In genomic region chr15:101376776-101377061, GRCm38 (mm10) we compare ENCODE assay signal across 23 mouse cellular contexts. TPM values are rescaled to one million over a fixed set of nuclear protein-coding genes. Genes with fewer than 3 reads are reported as not detected.
A peak's percentile ranks its signal among the peaks of the same experiment; 100 is the strongest.
DNase-seq lines count a peak whose midpoint lies in the region; ATAC-seq and TF ChIP-seq lines count a peak whose summit lies in the region.
"Had no signal": no experiment of that assay in that cellular context is flagged by ENCODE, and none has a peak within 500 bp of the region (broad histone marks: within the 10 kb centered on the region; RNA-seq: fewer than 3 reads in every experiment).

No protein-coding gene starts in this region.

- TF ChIP-seq CTCF in gastrocnemius, adult 2 months (IDR thresholded peaks at IDR 0.05): no peak

- H3K4me1 ChIP-seq in kidney, embryonic 16.5 days (ENCODE audit: insufficient read depth, low read length): peaks cover 43% of the 10 kb centered on the region
- H3K4me1 ChIP-seq in midbrain, embryonic 15.5 days: no peaks in the 10 kb centered on the region
- H3K4me1 ChIP-seq: limb, embryonic 12.5 days had no signal

- intact Hi-C loops in gastrocnemius, adult 2 months (cut with DNase I): no loop called here
- intact Hi-C loops in gastrocnemius, postnatal 36 days (cut with DNase I): no loop called here

- H3K27ac ChIP-seq in gastrocnemius, adult 2 months: 0 out of 2 replicates have a peak overlapping the region, but pooled peaks have one; percentile 10
- peak overlapping the region; percentile 64 for H3K27ac ChIP-seq in kidney, embryonic 16.5 days (ENCODE audit: low read length)
- no peak overlapping the region for H3K27ac ChIP-seq in midbrain, embryonic 15.5 days
- H3K27ac ChIP-seq: embryonic facial prominence, embryonic 15.5 days; heart, embryonic 15.5 days; hindbrain, embryonic 15.5 days; limb, embryonic 12.5 days had no signal

- no peaks in the 10 kb centered on the region for H3K9me3 ChIP-seq in kidney, embryonic 16.5 days (ENCODE audit: low read length)
- no peaks in the 10 kb centered on the region for H3K9me3 ChIP-seq in midbrain, embryonic 15.5 days
- H3K9me3 ChIP-seq: embryonic facial prominence, embryonic 15.5 days; heart, embryonic 15.5 days; hindbrain, embryonic 15.5 days; limb, embryonic 12.5 days had no signal

- DNase-seq in gastrocnemius, adult 2 months: peak; percentile 21
- no peak for DNase-seq in gastrocnemius, postnatal 36 days
- peak; percentile 35 for DNase-seq in kidney, adult 18-20 months
- peak; percentile 54 to 74 for DNase-seq in kidney, postnatal 4 days
- no peak for DNase-seq in embryo, embryonic 11 days
- DNase-seq: adrenal gland, postnatal 25 days; gastrocnemius, postnatal 14 days; liver, postnatal 0 days; right cerebral cortex, postnatal 25 days; spleen, adult 18-20 months had no signal

- H3K36me3 ChIP-seq in kidney, embryonic 16.5 days (ENCODE audit: insufficient read depth, low read length): no peaks in the 10 kb centered on the region
- no peaks in the 10 kb centered on the region for H3K36me3 ChIP-seq in midbrain, embryonic 15.5 days (replicated peaks)
- H3K36me3 ChIP-seq: embryonic facial prominence, embryonic 15.5 days; heart, embryonic 15.5 days; hindbrain, embryonic 15.5 days; limb, embryonic 12.5 days had no signal

- H3K4me3 ChIP-seq in gastrocnemius, adult 2 months: no peak overlapping the region
- H3K4me3 ChIP-seq in kidney, embryonic 16.5 days (ENCODE audit: low read length): no peak overlapping the region
- no peak overlapping the region for H3K4me3 ChIP-seq in midbrain, embryonic 15.5 days
- H3K4me3 ChIP-seq: embryonic facial prominence, embryonic 15.5 days; heart, embryonic 15.5 days; hindbrain, embryonic 15.5 days; limb, embryonic 12.5 days had no signal

- ATAC-seq in kidney, embryonic 16.5 days (ENCODE audit: low FRiP score, low TSS enrichment): peak; percentile 72
- no peak for ATAC-seq in midbrain, embryonic 15.5 days (replicated peaks)
- ATAC-seq: forebrain, embryonic 14.5 days; liver, postnatal 0 days; lung, postnatal 0 days had no signal

- no peak overlapping the region; the same call in 1 of the 2 replicates for H3K9ac ChIP-seq in kidney, embryonic 16.5 days (replicated peaks; ENCODE audit: low read length)
- H3K9ac ChIP-seq in midbrain, embryonic 15.5 days: no peak overlapping the region
- H3K9ac ChIP-seq: embryonic facial prominence, embryonic 15.5 days; heart, embryonic 15.5 days; hindbrain, embryonic 15.5 days; limb, embryonic 12.5 days; liver, postnatal 0 days had no signal

- 0 out of 2 replicates have a peak, but pooled peaks cover 2% of the 10 kb centered on the region for H3K27me3 ChIP-seq in kidney, embryonic 16.5 days (ENCODE audit: insufficient read depth, low read length)
- no peaks in the 10 kb centered on the region for H3K27me3 ChIP-seq in midbrain, embryonic 15.5 days (replicated peaks)
- H3K27me3 ChIP-seq: embryonic facial prominence, embryonic 15.5 days; hindbrain, embryonic 15.5 days had no signal

- H3K4me2 ChIP-seq in kidney, embryonic 16.5 days (replicated peaks; ENCODE audit: low read depth, low read length): no peak overlapping the region
- H3K4me2 ChIP-seq in midbrain, embryonic 15.5 days: no peak overlapping the region
- H3K4me2 ChIP-seq: embryonic facial prominence, embryonic 15.5 days; heart, embryonic 15.5 days; hindbrain, embryonic 15.5 days; limb, embryonic 12.5 days; liver, embryonic 11.5 days; midbrain, embryonic 11.5 days had no signal

- WGBS in kidney, embryonic 16.5 days: 39% methylated on average over 5 of the region's 5 CpGs
- 70% methylated on average over 5 of the region's 5 CpGs for WGBS in midbrain, embryonic 15.5 days

RNA-seq across cellular contexts. Expression of gene Krt80, which starts 6.8 kb away (rescaled TPM):
- total RNA-seq in gastrocnemius, adult 2 months (2021): 1 to 10 TPM; 1.6 to 2.5 TPM
- 1 to 10 TPM; 1.9 to 2.5 TPM for total RNA-seq in gastrocnemius, postnatal 36 days (2021)
- 1.7 and 2.3 TPM in 2 replicates for polyA plus RNA-seq in kidney, embryonic 16.5 days (2015; fragmentation: Nextera tagmentation; extraction: Ambion mirVana)
- polyA plus RNA-seq in midbrain, embryonic 15.5 days (2015; fragmentation: Nextera tagmentation; extraction: Ambion mirVana): 0.09 and 0.23 TPM in 2 replicates
- polyA plus RNA-seq: forebrain, embryonic 14.5 days; liver, embryonic 11.5 days; midbrain, embryonic 11.5 days had no signal

RNA-seq across cellular contexts. Expression of gene Krt7, which starts 34.1 kb away (rescaled TPM):
- not detected for total RNA-seq in gastrocnemius, adult 2 months (2021)
- under 1 TPM in 1 of 2 experiments, not detected in 1; 0.15 TPM for total RNA-seq in gastrocnemius, postnatal 36 days (2021)
- 94.8 and 99.9 TPM in 2 replicates for polyA plus RNA-seq in kidney, embryonic 16.5 days (2015; fragmentation: Nextera tagmentation; extraction: Ambion mirVana)
- 0.52 and 0.62 TPM in 2 replicates for polyA plus RNA-seq in midbrain, embryonic 15.5 days (2015; fragmentation: Nextera tagmentation; extraction: Ambion mirVana)
- total RNA-seq: gastrocnemius, postnatal 14 days; layer of hippocampus, adult 18-20 months; layer of hippocampus, postnatal 36 days; left cerebral cortex, postnatal 10 days had no signal

Comparison
In these comparisons a context has a peak if more than half of its experiments do, and no peak if none do; other contexts are left out.
1. DNase-seq: peak in gastrocnemius, adult 2 months (single experiment), kidney, adult 18-20 months (single experiment) and kidney, postnatal 4 days (2 of 2); none in gastrocnemius, postnatal 36 days (0 of 2) and embryo, embryonic 11 days (single experiment).